Mouse (Mus musculus) limb, embryonic 14.5 days (tissue): ENCODE results near the gene Fbxw9. TPM values are rescaled to one million over a fixed set of nuclear protein-coding genes. Genes with fewer than 3 reads are reported as not detected.
"Not testable (repeated sequence)": the region's sequence is repeated elsewhere in the genome, so short reads cannot be mapped to it uniquely, and the experiment has no call there.

Experiments used
- ATAC-seq: fragments of 200-750 bp; cut with Nextera tagmentation; 2 replicates; pipeline ENCODE4 v1.8.0; 2017; ENCODE audit warnings: low read depth, moderate number of reproducible peaks, moderate TSS enrichment; ENCODE audit not compliant: low FRiP score
- DNase-seq: peaks from one replicate; pipeline ENCODE4 v3.0.0-alpha.2; 2015; ENCODE audit warnings: low spot score
- H3K27ac ChIP-seq: fragments of 300-500 bp; sonication (generic); replicated peaks from 2 replicates; pipeline ENCODE4 v1.5.1; 2014; ENCODE audit warnings: low read depth, mild to moderate bottlenecking, low read length, moderate library complexity, mixed read lengths
- H3K27me3 ChIP-seq: fragments of 300-500 bp; sonication (generic); 2 replicates; pipeline ENCODE4 v1.6.1; 2014; ENCODE audit warnings: low read length, mixed read lengths; ENCODE audit not compliant: control insufficient read depth, insufficient read depth
- H3K36me3 ChIP-seq: fragments of 300-500 bp; sonication (generic); 2 replicates; pipeline ENCODE4 v1.6.1; 2014; ENCODE audit warnings: mild to moderate bottlenecking, low read length, moderate library complexity, mixed read lengths; ENCODE audit not compliant: control insufficient read depth, insufficient read depth
- H3K4me1 ChIP-seq: fragments of 300-500 bp; sonication (generic); 2 replicates; pipeline ENCODE4 v1.6.1; 2014; ENCODE audit warnings: antibody characterized with exemption, low read length, mixed read lengths; ENCODE audit not compliant: control insufficient read depth, insufficient read depth
- H3K4me2 ChIP-seq: fragments of 300-500 bp; sonication (generic); replicated peaks from 2 replicates; pipeline ENCODE4 v1.6.1; 2014; ENCODE audit warnings: low read depth, mild to moderate bottlenecking, low read length, moderate library complexity; ENCODE audit not compliant: severe bottlenecking
- H3K4me3 ChIP-seq: fragments of 300-500 bp; sonication (generic); replicated peaks from 2 replicates; pipeline ENCODE4 v1.5.1; 2014; ENCODE audit warnings: low read length
- H3K9ac ChIP-seq: fragments of 300-500 bp; sonication (generic); 2 replicates; pipeline ENCODE4 v1.6.1; 2014; ENCODE audit warnings: mild to moderate bottlenecking, low read depth, low read length, moderate library complexity; ENCODE audit not compliant: severe bottlenecking
- H3K9me3 ChIP-seq: fragments of 300-500 bp; sonication (generic); 2 replicates; pipeline ENCODE4 v1.6.1; 2016; ENCODE audit warnings: low read length; ENCODE audit not compliant: control insufficient read depth
- POLR2A ChIP-seq: fragments of 200-500 bp; IDR thresholded peaks from 2 replicates; pipeline ENCODE4 v1.8.0; 2012; ENCODE audit warnings: inconsistent platforms, mild to moderate bottlenecking, moderate library complexity, borderline replicate concordance; ENCODE audit not compliant: insufficient read depth, insufficient read length; ENCODE audit errors: extremely low read depth
- WGBS: fragments of 180-500 bp; shearing (Covaris S2); extraction: QIAGEN DNeasy Blood & Tissue Kit; methylation state at CpG from one replicate; pipeline ENCODE4 v1.1.7; 2014; 5-methylcytosine and 5-hydroxymethylcytosine counted together
- polyA plus RNA-seq, 2 experiments: library from polyadenylated mRNA; depleted of rRNA in 1 of 2; stranded (reverse) in 1 of 2; unstranded in 1 of 2; fragments of >200 nt; fragmentation: Nextera tagmentation in 1 of 2; extraction: Ambion mirVana in 1 of 2; gene quantifications; 2 replicates each; pipeline versions ENCODE4 v1.2.1 to v1.2.3; 2012 to 2014

Fbxw9 gene
- polyA plus RNA-seq, 2 experiments, result 28.6 to 51.0 TPM

DNA sequence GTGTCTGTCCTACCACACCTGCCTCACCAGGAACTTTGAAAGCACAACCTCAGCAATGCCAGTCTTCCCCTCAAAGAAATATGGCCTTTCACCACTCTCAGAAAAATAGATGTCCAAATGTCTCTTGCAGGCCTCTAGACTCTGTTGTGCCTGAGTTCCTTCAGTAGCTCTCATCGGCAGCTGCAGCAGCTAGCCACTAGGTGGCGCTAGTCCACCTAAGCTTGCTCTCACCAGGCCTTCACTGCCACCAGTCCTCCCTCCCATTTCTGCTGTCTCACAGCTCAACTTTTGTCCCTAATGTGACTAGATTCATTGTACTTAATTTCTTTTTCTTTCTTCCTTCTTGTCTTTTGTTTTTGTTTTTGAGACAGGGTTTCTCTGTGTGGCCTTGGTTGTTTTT is 17.1 kb downstream of the Fbxw9 start:
- 0% methylated on average over 2 of the region's 2 CpGs for WGBS
- ATAC-seq, result peak; percentile 47; the same call in 1 of the 2 replicates
- Histone ChIP-seq H3K9me3 (no peaks in the 10 kb centered on the region), H3K4me3 (no peak overlapping the region), H3K4me1 (peaks cover 10% of the 10 kb centered on the region), H3K27ac (no peak overlapping the region), H3K36me3 (peaks cover 48% of the 10 kb centered on the region), H3K27me3 (no peaks in the 10 kb centered on the region), H3K4me2 (no peak overlapping the region), H3K9ac (no peak overlapping the region)
- TF ChIP-seq POLR2A, result no peak
- peak; percentile 94 for DNase-seq

GRCm38 (mm10) chr8:85080214-85080531 is 20.3 kb downstream of the Fbxw9 start:
- DNase-seq, result no peak
- Histone ChIP-seq H3K27me3 (no peaks in the 10 kb centered on the region), H3K4me1 (peaks cover 16% of the 10 kb centered on the region), H3K27ac (no peak overlapping the region; the same call in 1 of the 2 replicates), H3K4me3 (peak overlapping the region; percentile 63), H3K9me3 (no peaks in the 10 kb centered on the region), H3K9ac (peak overlapping the region; percentile 71), H3K36me3 (peaks cover 27% of the 10 kb centered on the region), H3K4me2 (peak overlapping the region; percentile 92)
- no peak for ATAC-seq
- TF ChIP-seq POLR2A, result no peak
- WGBS, result under 1% methylated on average over 24 of the region's 25 CpGs

GRCm38 (mm10) chr8:85080532-85081215 is 20.8 kb downstream of the Fbxw9 start, which contains the start of gene Wdr83os:
Gene Wdr83os, plus strand, starts transcription at chr8:85080740.
- ATAC-seq, result peak; percentile 34; the same call in 1 of the 2 replicates
- peak within 1 kb of the TSS; percentile 65 for H3K27ac ChIP-seq
- H3K9me3 ChIP-seq, result no peaks in the 10 kb centered on the region
- peak within 1 kb of the TSS; percentile 71 for H3K9ac ChIP-seq
- H3K4me2 ChIP-seq, result peak within 1 kb of the TSS; percentile 92
- under 1% methylated on average over 30 of the region's 30 CpGs for WGBS
- H3K4me1 ChIP-seq, result peaks cover 16% of the 10 kb centered on the region
- no peaks in the 10 kb centered on the region for H3K27me3 ChIP-seq
- peak within 1 kb of the TSS; percentile 63 for H3K4me3 ChIP-seq
- TF ChIP-seq POLR2A, result no peak
- H3K36me3 ChIP-seq, result peaks cover 27% of the 10 kb centered on the region
- peak; percentile 75 for DNase-seq

DNA sequence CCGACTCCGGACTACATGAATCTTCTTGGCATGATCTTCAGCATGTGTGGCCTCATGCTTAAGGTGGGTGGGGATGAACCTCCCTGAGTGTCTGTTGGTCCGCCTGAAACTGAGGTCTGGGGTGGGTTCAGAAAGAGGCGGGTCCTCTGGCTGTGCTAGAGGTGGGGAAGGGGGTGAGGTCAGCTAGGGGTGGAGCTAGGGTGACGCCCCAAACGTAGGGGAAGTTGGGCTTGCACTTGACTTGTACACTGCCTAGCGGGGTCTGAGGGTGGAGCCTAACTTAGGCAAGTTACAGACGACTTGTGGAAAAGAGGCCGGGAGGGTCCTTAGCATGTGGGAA is 21.3 kb downstream of the Fbxw9 start, which contains the start of gene Wdr83:
Gene Wdr83 (minus strand): TSS at position 91 of the 340 bp plus-strand sequence.
- peak; percentile 58 for DNase-seq
- peak within 1 kb of the TSS; percentile 65 for H3K27ac ChIP-seq
- peak; percentile 56; the same call in 1 of the 2 replicates for ATAC-seq
- H3K4me2 ChIP-seq, result peak within 1 kb of the TSS; percentile 92
- peaks cover 23% of the 10 kb centered on the region for H3K36me3 ChIP-seq
- WGBS, result under 1% methylated on average over 9 of the region's 9 CpGs
- peaks cover 16% of the 10 kb centered on the region for H3K4me1 ChIP-seq
- H3K9me3 ChIP-seq, result no peaks in the 10 kb centered on the region
- peak within 1 kb of the TSS; percentile 71 for H3K9ac ChIP-seq
- no peak for TF ChIP-seq POLR2A
- peak within 1 kb of the TSS; percentile 63 for H3K4me3 ChIP-seq
- no peaks in the 10 kb centered on the region for H3K27me3 ChIP-seq

DNA sequence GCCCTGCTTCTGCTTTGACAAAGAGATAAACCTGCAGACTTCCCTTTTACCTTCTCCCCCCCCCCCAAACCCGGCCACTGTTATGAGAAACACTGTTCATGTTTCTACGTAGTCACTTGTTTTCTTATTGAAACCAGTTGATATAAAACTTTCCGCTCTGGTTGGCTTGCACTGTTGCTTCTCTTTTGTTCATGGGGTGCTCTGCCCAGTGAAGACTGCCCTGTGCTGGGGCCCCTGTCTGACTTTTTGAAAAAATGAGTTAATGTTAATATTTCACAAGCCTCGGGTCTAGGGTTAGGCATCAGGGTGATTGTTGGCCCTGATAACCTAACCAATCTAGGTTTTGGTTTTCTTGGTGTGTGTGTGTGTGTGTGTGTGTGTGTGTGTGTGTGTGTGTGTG is 22.3 kb downstream of the Fbxw9 start:
- H3K27ac ChIP-seq, ATAC-seq, H3K27me3 ChIP-seq, DNase-seq, H3K9me3 ChIP-seq, H3K9ac ChIP-seq, H3K4me2 ChIP-seq, H3K4me3 ChIP-seq: not testable (repeated sequence)
- Histone ChIP-seq H3K4me1 (peaks cover 16% of the 10 kb centered on the region), H3K36me3 (peaks cover 27% of the 10 kb centered on the region)
- WGBS, result 87% methylated on average over 4 of the region's 4 CpGs
